Mouse (Mus musculus) adrenal gland, postnatal 4 days (tissue): ENCODE data around the gene Entr1. TPM values are rescaled to one million over a fixed set of nuclear protein-coding genes. Genes with fewer than 3 reads are reported as not detected.

Experiments used
- DNase-seq, 2 experiments: peaks; one replicate each; pipeline ENCODE4 v3.0.0; 2021 to 2022; ENCODE audit warnings: low spot score in 2 of 2, mixed read lengths in 2 of 2
- long read RNA-seq, 2 experiments: library from polyadenylated mRNA; stranded (forward); transcript quantifications; one replicate each; pipeline ENCODE4 v2.0.0; 2021
- total RNA-seq, 2 experiments: library from RNA; stranded (reverse); gene quantifications; 2 replicates each; pipeline ENCODE4 v1.2.3; 2021

The Entr1 gene
- 10 to 100 TPM; 88.3 to 93.8 TPM for total RNA-seq
- long read RNA-seq, experiment 1, transcript Entr1-202 (8 exons, 1,955 nt), result major isoform, 23 of 79 reads
- long read RNA-seq, experiment 1, transcript Entr1-201 (9 exons, 2,031 nt), result minor isoform, 9 of 79 reads
- long read RNA-seq, experiment 1, transcript Entr1-204 (10 exons, 2,193 nt), result minor isoform, 10 of 79 reads
- long read RNA-seq, experiment 1, partial matches to known transcripts, result 6 of 79 reads
- long read RNA-seq, experiment 1, other reads (novel, unspliced or antisense), result 27 of 79 reads
- long read RNA-seq, experiment 2, transcript Entr1-203 (9 exons, 2,099 nt), result minor isoform, 6 of 224 reads
- long read RNA-seq, experiment 2, transcript Entr1-201 (9 exons, 2,031 nt), result minor isoform, 19 of 224 reads
- long read RNA-seq, experiment 2, transcript Entr1-202 (8 exons, 1,955 nt), result major isoform, 45 of 224 reads
- long read RNA-seq, experiment 2, transcript Entr1-204 (10 exons, 2,193 nt), result minor isoform, 17 of 224 reads
- long read RNA-seq, experiment 2, partial matches to known transcripts, result 30 of 224 reads
- long read RNA-seq, experiment 2, other reads (novel, unspliced or antisense), result 104 of 224 reads

- DNase-seq, result peak; percentile 70 to 72
Observed at GRCm38 (mm10) chr2:26389154-26389690, at the start of gene Entr1, which contains the start of gene Pmpca. Entr1 (minus strand) TSS chr2:26389316. Pmpca (plus strand) TSS chr2:26389339.

- no peak for DNase-seq
Observed at GRCm38 (mm10) chr2:26438373-26438772, 49.3 kb upstream of the Entr1 start.

- DNase-seq, result no peak
Observed at GRCm38 (mm10) chr2:26437221-26437620, 48.1 kb upstream of the Entr1 start.

- no peak for DNase-seq
Observed at GRCm38 (mm10) chr2:26434791-26435572, 45.9 kb upstream of the Entr1 start.

- no peak for DNase-seq
Observed at GRCm38 (mm10) chr2:26429851-26430250, 40.7 kb upstream of the Entr1 start.

- no peak for DNase-seq
Observed at GRCm38 (mm10) chr2:26424541-26424940, 35.4 kb upstream of the Entr1 start.

- DNase-seq, result no peak
Observed at GRCm38 (mm10) chr2:26423086-26423485, 34.0 kb upstream of the Entr1 start.

GRCm38 (mm10) chr2:26421969-26422368, 32.9 kb upstream of the Entr1 start:
- DNase-seq, result no peak

- no peak for DNase-seq
Observed at GRCm38 (mm10) chr2:26418120-26418519, 29.0 kb upstream of the Entr1 start.

- no peak for DNase-seq
Observed at GRCm38 (mm10) chr2:26417066-26417465, 27.9 kb upstream of the Entr1 start.

- no peak for DNase-seq
Observed at GRCm38 (mm10) chr2:26410931-26411411, 21.9 kb upstream of the Entr1 start.

GRCm38 (mm10) chr2:26410091-26410490, 21.0 kb upstream of the Entr1 start:
- DNase-seq, result no peak

- DNase-seq, result no peak
Observed at GRCm38 (mm10) chr2:26409362-26409761, 20.2 kb upstream of the Entr1 start.

- peak; percentile 99 for DNase-seq
Observed at GRCm38 (mm10) chr2:26408515-26409356, 19.6 kb upstream of the Entr1 start, which contains the start of gene Inpp5e. Inpp5e (minus strand) TSS chr2:26409203.

- no peak for DNase-seq
Observed at GRCm38 (mm10) chr2:26403306-26403705, 14.2 kb upstream of the Entr1 start.

- no peak for DNase-seq
Observed at GRCm38 (mm10) chr2:26402265-26402664, 13.1 kb upstream of the Entr1 start.

GRCm38 (mm10) chr2:26401023-26401422, 11.9 kb upstream of the Entr1 start:
- DNase-seq, result no peak

GRCm38 (mm10) chr2:26400296-26400695, 11.2 kb upstream of the Entr1 start:
- no peak for DNase-seq

GRCm38 (mm10) chr2:26399647-26400046, 10.5 kb upstream of the Entr1 start:
- DNase-seq, result no peak

- no peak for DNase-seq
Observed at GRCm38 (mm10) chr2:26398978-26399377, 9.9 kb upstream of the Entr1 start.
